Mouse (Mus musculus) spleen, adult 2 months (tissue): ENCODE results near the gene Tbc1d32.

Source experiments
- CTCF ChIP-seq: fragments of 200-500 bp; IDR thresholded peaks from 2 replicates; pipeline ENCODE4 v1.5.1; 2011; ENCODE audit warnings: mild to moderate bottlenecking, inconsistent platforms; ENCODE audit not compliant: insufficient read depth, insufficient read length, insufficient replicate concordance; ENCODE audit errors: extremely low read depth
- POLR2A ChIP-seq: fragments of 200-500 bp; IDR thresholded peaks from 2 replicates; pipeline ENCODE4 v1.6.1; 2011; ENCODE audit warnings: low read depth, low read length, inconsistent platforms

DNA sequence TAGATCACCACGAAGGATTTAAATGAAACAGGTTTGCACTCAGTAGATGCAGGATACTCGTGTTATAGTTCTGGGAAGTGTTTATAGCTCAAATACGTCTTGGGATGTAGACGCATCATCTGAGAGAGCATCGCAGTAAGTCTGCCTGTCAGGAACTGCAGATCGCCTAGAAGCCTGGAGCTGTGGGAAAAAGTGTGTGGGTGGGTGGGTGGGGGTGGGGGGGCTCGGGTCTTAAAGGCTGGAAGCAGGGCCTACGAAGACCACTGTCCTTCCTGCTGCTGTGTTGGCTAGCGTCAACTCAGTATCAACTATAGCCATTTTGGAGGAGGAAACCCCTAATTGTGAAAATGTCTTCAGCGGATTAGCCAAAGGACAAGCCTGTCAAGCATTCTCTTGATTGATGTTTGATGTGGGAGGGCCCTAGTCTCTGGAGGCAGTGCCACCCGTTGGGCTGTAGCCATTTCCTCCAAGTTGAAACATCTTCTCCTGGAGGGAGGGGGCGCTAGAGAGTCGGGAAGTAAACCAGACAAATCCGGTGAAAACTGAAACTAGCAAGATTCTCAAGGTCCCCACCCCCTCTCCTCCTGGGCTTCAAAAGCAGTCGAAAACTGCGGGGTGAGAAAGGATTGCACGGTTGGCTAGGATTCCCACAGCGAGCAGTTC lies 122.0 kb downstream of the Tbc1d32 start, which contains the start of gene Msl3l2:
- TF ChIP-seq CTCF, result peak; percentile 41; the same call in 1 of the 2 replicates
- no peak for TF ChIP-seq POLR2A
